Mouse (Mus musculus): Measurements from ENCODE around the gene Timp1. TPM values are rescaled to one million over a fixed set of nuclear protein-coding genes. Genes with fewer than 3 reads are reported as not detected.

Gene Timp1
- polyA plus RNA-seq, 1 experiment from 2014 or later = 23.7 TPM

GRCm38 (mm10) chrX:20872928-20873500 lies 3.0 kb downstream of the Timp1 start:
- Histone ChIP-seq H3K4me2 (replicated peaks) (no peak overlapping the region), H3K4me3 (no peak overlapping the region), H3K27ac (no peak overlapping the region), H3K9me3 (no peaks in the 10 kb centered on the region), H3K36me3 (no peaks in the 10 kb centered on the region), H3K9ac (no peak overlapping the region), H3K27me3 (no peaks in the 10 kb centered on the region), H3K4me1 (no peaks in the 10 kb centered on the region)
- 34% methylated on average over 11 of the region's 11 CpGs for WGBS
- no peak for ATAC-seq (ENCODE audit: low FRiP score, low read depth)

GRCm38 (mm10) chrX:20875241-20875640 lies 5.3 kb downstream of the Timp1 start:
- no peaks in the 10 kb centered on the region for H3K36me3 ChIP-seq
- 63% methylated on average over 3 of the region's 3 CpGs for WGBS
- no peaks in the 10 kb centered on the region for H3K4me1 ChIP-seq
- no peak for ATAC-seq (ENCODE audit: low FRiP score, low read depth)
- H3K27ac ChIP-seq = no peak overlapping the region
- H3K27me3 ChIP-seq = no peaks in the 10 kb centered on the region
- H3K4me2 ChIP-seq (replicated peaks) = no peak overlapping the region
- no peaks in the 10 kb centered on the region for H3K9me3 ChIP-seq
- H3K4me3 ChIP-seq = no peak overlapping the region
- H3K9ac ChIP-seq = no peak overlapping the region

DNA sequence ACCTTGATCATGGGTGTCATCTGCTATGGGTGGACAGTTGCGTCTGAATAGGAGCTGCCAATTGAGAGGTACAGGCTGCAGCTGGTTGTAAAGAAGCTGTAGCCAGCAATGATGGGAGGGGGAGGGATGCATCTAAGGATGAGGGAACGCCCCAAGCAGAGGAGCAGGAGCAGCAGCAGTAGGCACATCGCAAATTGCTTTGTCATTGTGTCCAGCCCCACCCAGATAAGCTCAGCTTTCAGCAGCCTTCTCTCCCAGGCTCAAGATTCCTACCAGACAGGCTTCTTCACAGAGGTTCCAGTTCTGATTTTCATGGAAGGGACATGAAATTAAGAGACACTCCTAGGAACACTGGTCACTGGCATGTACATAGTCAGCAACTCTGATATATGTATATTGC lies 40.1 kb downstream of the Timp1 start:
- no peak overlapping the region for H3K4me3 ChIP-seq
- H3K9ac ChIP-seq = no peak overlapping the region
- no peaks in the 10 kb centered on the region for H3K9me3 ChIP-seq
- H3K36me3 ChIP-seq = no peaks in the 10 kb centered on the region
- H3K27me3 ChIP-seq = no peaks in the 10 kb centered on the region
- WGBS = 25% methylated on average over 3 of the region's 3 CpGs
- no peaks in the 10 kb centered on the region for H3K4me1 ChIP-seq
- H3K27ac ChIP-seq = no peak overlapping the region
- ATAC-seq (ENCODE audit: low FRiP score, low read depth) = no peak
- H3K4me2 ChIP-seq (replicated peaks) = no peak overlapping the region

DNA sequence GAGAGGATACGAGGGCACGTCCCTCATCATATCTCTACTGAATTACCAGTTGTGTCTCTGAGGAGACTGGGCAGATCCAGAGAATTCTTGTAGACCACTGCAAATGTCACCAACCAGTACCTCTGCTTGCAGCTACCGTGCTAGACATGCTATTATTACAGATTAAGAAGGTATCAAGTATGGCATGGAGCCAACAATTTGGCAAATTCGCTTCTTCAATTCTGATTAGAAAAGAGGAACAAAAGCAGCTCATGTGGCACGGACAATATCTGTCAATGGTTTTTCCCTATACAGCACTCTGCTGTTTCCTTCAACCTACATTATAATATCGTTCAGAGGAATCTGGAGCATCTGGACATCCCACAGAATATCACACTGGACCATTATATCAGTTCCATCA lies 43.8 kb downstream of the Timp1 start:
- 82% methylated on average over 6 of the region's 6 CpGs for WGBS
- ATAC-seq (ENCODE audit: low FRiP score, low read depth) = no peak
- Histone ChIP-seq H3K9me3 (no peaks in the 10 kb centered on the region), H3K4me2 (replicated peaks) (no peak overlapping the region), H3K27me3 (no peaks in the 10 kb centered on the region; the same call in 1 of the 2 replicates), H3K27ac (no peak overlapping the region), H3K4me3 (no peak overlapping the region), H3K4me1 (no peaks in the 10 kb centered on the region), H3K9ac (no peak overlapping the region), H3K36me3 (no peaks in the 10 kb centered on the region)

- no peak overlapping the region for H3K9ac ChIP-seq
- peaks cover 9% of the 10 kb centered on the region; the same call in 1 of the 2 replicates for H3K27me3 ChIP-seq
- no peaks in the 10 kb centered on the region for H3K9me3 ChIP-seq
- H3K4me3 ChIP-seq = no peak overlapping the region
- no peaks in the 10 kb centered on the region for H3K36me3 ChIP-seq
- ATAC-seq (ENCODE audit: low FRiP score, low read depth) = no peak
- no peak overlapping the region for H3K27ac ChIP-seq
- H3K4me2 ChIP-seq (replicated peaks) = no peak overlapping the region
- no peaks in the 10 kb centered on the region for H3K4me1 ChIP-seq
Measured at GRCm38 (mm10) chrX:20915075-20915474, 45.1 kb downstream of the Timp1 start.

DNA sequence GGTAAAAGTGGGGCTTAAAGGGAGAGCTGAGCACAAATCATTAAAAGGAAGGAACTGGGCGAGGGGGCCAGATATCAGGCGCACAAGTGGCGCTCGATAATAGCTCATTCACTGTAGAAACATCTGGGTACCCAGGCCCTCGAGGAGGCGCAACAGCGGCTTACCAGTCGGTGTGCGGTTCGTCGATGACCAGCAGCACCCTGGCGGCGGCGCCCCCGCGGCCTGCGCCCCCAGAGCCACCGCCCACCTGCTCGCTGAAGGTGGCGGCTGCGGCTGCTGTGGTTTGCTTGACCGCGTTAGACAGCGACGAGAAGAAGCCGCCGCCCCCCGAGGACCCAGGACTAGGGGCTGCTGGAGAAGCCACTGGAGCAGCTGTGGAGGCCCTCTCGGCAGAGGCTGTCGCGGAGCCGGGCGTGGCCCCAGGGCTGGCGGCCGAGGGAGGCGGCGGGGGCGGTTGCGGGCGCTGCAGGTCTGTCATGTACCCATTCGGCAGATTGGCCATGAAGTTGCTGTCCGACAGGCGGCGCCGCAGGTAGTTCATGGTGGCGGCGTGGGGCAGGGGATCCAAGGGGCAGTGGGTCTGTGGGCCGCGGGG lies 50.4 kb downstream of the Timp1 start:
- peak overlapping the region; percentile 43 for H3K4me3 ChIP-seq
- H3K9ac ChIP-seq = no peak overlapping the region
- H3K9me3 ChIP-seq = no peaks in the 10 kb centered on the region
- H3K4me2 ChIP-seq (replicated peaks) = peak overlapping the region; percentile 72
- no peak overlapping the region for H3K27ac ChIP-seq
- no peaks in the 10 kb centered on the region; the same call in 1 of the 2 replicates for H3K36me3 ChIP-seq
- H3K27me3 ChIP-seq = peaks cover 14% of the 10 kb centered on the region; the same call in 1 of the 2 replicates
- no peaks in the 10 kb centered on the region for H3K4me1 ChIP-seq
- 19% methylated on average over 41 of the region's 49 CpGs for WGBS
- peak; percentile 57; the same call in 1 of the 2 replicates for ATAC-seq (ENCODE audit: low FRiP score, low read depth)

DNA sequence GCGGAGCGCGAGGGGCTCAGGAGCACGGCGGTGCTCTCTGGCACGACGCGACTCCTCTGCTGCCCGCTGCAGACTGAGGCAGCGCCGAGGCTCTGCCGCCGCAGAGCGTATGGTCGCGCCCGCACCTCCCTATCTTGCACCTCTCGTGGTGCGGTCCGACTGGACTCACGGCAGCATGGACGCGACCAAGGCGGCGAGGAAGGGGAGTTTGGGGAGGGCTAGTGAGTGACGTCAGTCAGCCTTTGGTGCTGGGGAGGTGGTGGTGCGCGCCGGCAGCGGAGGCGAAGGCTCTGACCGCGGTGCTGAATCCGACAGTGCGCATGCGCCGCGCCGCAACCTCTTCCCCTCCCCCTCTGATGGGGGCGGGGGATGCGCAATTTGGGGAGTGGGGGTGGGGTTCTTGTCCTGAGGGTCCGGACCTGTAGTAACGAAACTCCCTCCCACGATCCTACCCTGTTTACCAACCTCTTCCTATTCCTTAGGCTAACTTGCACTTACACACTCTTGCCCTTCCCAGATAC lies 50.9 kb downstream of the Timp1 start, which contains the start of gene Syn1:
Gene Syn1, minus strand, starts transcription at position 161 of the 521 bp plus-strand sequence.
- peaks cover 14% of the 10 kb centered on the region; the same call in 1 of the 2 replicates for H3K27me3 ChIP-seq
- peak; percentile 95 for ATAC-seq (ENCODE audit: low FRiP score, low read depth)
- peak within 1 kb of the TSS; percentile 72 for H3K4me2 ChIP-seq (replicated peaks)
- H3K27ac ChIP-seq = no peak within 1 kb of the TSS
- no peaks in the 10 kb centered on the region; the same call in 1 of the 2 replicates for H3K36me3 ChIP-seq
- WGBS = 14% methylated on average over 17 of the region's 44 CpGs
- H3K4me1 ChIP-seq = no peaks in the 10 kb centered on the region
- peak within 1 kb of the TSS; percentile 43 for H3K4me3 ChIP-seq
- no peak within 1 kb of the TSS for H3K9ac ChIP-seq
- H3K9me3 ChIP-seq = no peaks in the 10 kb centered on the region

- no peak overlapping the region for H3K27ac ChIP-seq
- no peak overlapping the region for H3K9ac ChIP-seq
- H3K4me1 ChIP-seq = no peaks in the 10 kb centered on the region
- H3K27me3 ChIP-seq = peaks cover 14% of the 10 kb centered on the region; the same call in 1 of the 2 replicates
- H3K9me3 ChIP-seq = no peaks in the 10 kb centered on the region
- peak overlapping the region; percentile 72 for H3K4me2 ChIP-seq (replicated peaks)
- no peaks in the 10 kb centered on the region; the same call in 1 of the 2 replicates for H3K36me3 ChIP-seq
- H3K4me3 ChIP-seq = no peak overlapping the region
- 46% methylated on average over 5 of the region's 5 CpGs for WGBS
- no peak for ATAC-seq (ENCODE audit: low FRiP score, low read depth)
Measured at GRCm38 (mm10) chrX:20921366-20921765, 51.4 kb downstream of the Timp1 start.

DNA sequence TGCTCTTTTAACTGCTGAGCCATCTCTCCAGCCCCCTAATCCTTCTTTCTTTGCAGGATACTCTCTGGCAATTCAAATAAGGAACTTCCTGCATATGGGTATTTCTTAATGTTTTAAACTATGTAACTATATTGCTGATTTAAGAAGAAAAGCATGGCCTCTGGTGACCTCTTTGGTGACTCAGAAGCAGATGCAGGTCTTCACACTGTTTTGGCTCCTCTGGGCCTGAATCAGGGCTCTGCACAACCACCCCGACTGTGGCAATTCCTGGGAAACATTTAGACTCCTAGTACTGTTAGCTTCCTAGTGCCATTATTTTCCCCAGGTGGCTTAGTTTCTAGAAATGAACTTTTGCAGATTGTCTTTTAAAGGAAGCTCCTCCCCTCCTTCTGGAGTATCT lies 53.5 kb downstream of the Timp1 start:
- no peak for ATAC-seq (ENCODE audit: low FRiP score, low read depth)
- H3K27ac ChIP-seq = no peak overlapping the region
- no peaks in the 10 kb centered on the region for H3K4me1 ChIP-seq
- no peak overlapping the region for H3K4me2 ChIP-seq (replicated peaks)
- no peaks in the 10 kb centered on the region for H3K9me3 ChIP-seq
- H3K9ac ChIP-seq = no peak overlapping the region
- peaks cover 14% of the 10 kb centered on the region; the same call in 1 of the 2 replicates for H3K27me3 ChIP-seq
- H3K36me3 ChIP-seq = peaks cover 13% of the 10 kb centered on the region
- WGBS = 73% methylated on average over 1 of the region's 1 CpGs
- no peak overlapping the region for H3K4me3 ChIP-seq

Small RNAs within 50 kb of the gene (microRNA-seq; reads per million reads assigned to microRNA genes)
- not detected for gene Gm24824
- gene Mir5617 = not detected

Other genes with a start within 250 kb of the Timp1 start
- gene Uba1, start 211.8 kb upstream of the Timp1 start, polyA plus RNA-seq (2015; fragmentation: Nextera tagmentation; extraction: Ambion mirVana) = 206 and 220 TPM in 2 replicates
- 111 and 116 TPM in 2 replicates for gene Cdk16, start 182.2 kb upstream of the Timp1 start, polyA plus RNA-seq (2015; fragmentation: Nextera tagmentation; extraction: Ambion mirVana)
- 56.9 and 60.7 TPM in 2 replicates for gene Usp11, start 166.3 kb upstream of the Timp1 start, polyA plus RNA-seq (2015; fragmentation: Nextera tagmentation; extraction: Ambion mirVana)
- gene Araf, start 72.4 kb upstream of the Timp1 start, polyA plus RNA-seq (2015; fragmentation: Nextera tagmentation; extraction: Ambion mirVana) = 116 and 119 TPM in 2 replicates
- 0.19 and 0.28 TPM in 2 replicates for gene Syn1, start 50.8 kb downstream of the Timp1 start, polyA plus RNA-seq (2015; fragmentation: Nextera tagmentation; extraction: Ambion mirVana)
- gene Cfp, start 61.4 kb downstream of the Timp1 start, polyA plus RNA-seq (2015; fragmentation: Nextera tagmentation; extraction: Ambion mirVana) = 4.5 and 5.7 TPM in 2 replicates
- gene Elk1, start 80.4 kb downstream of the Timp1 start, polyA plus RNA-seq (2015; fragmentation: Nextera tagmentation; extraction: Ambion mirVana) = 17.6 and 17.7 TPM in 2 replicates
- 46.7 and 53.2 TPM in 2 replicates for gene Uxt, start 91.9 kb downstream of the Timp1 start, polyA plus RNA-seq (2015; fragmentation: Nextera tagmentation; extraction: Ambion mirVana)
- 5.3 and 6.1 TPM in 2 replicates for gene Zfp182, start 192.2 kb downstream of the Timp1 start, polyA plus RNA-seq (2015; fragmentation: Nextera tagmentation; extraction: Ambion mirVana)
- gene Spaca5, start 198.2 kb downstream of the Timp1 start, polyA plus RNA-seq (2015; fragmentation: Nextera tagmentation; extraction: Ambion mirVana) = not detected in 2 replicates
- gene Zfp300, start 219.4 kb downstream of the Timp1 start, polyA plus RNA-seq (2015; fragmentation: Nextera tagmentation; extraction: Ambion mirVana) = 2.3 and 2.4 TPM in 2 replicates
- not detected in 2 replicates for gene Ssxa1, start 245.7 kb downstream of the Timp1 start, polyA plus RNA-seq (2015; fragmentation: Nextera tagmentation; extraction: Ambion mirVana)

All from limb, embryonic 13.5 days (tissue).